Mouse (Mus musculus): ENCODE measurements around the gene Sowahd.

Gene Sowahd

GRCm38 (mm10) chrX:37095106-37095768 lies 46.6 kb downstream of the Sowahd start:
- DNase-seq: no peak

- DNase-seq: no peak
These were observed 50.0 kb downstream of the Sowahd start for GRCm38 (mm10) chrX:37098681-37099080.
